Comparison of ENCODE assay signal across 11 mouse cellular contexts in genomic region chr4:125502861-125503260, GRCm38 (mm10). TPM values are rescaled to one million over a fixed set of nuclear protein-coding genes. Genes with fewer than 3 reads are reported as not detected.
DNase-seq lines count a peak whose midpoint lies in the region; ATAC-seq lines count a peak whose summit lies in the region.
"Had no signal": no experiment of that assay in that cellular context is flagged by ENCODE, and none has a peak within 500 bp of the region (broad histone marks: within the 10 kb centered on the region; RNA-seq: fewer than 3 reads in every experiment).

No protein-coding gene starts in this region.

- no peaks in the 10 kb centered on the region for H3K9me3 ChIP-seq in hindbrain, embryonic 10.5 days
- no peaks in the 10 kb centered on the region for H3K9me3 ChIP-seq in hindbrain, embryonic 14.5 days (ENCODE audit: control insufficient read depth, low read length)
- H3K9me3 ChIP-seq: heart, embryonic 15.5 days; limb, embryonic 15.5 days; midbrain, embryonic 12.5 days had no signal

- H3K4me3 ChIP-seq in hindbrain, embryonic 10.5 days = no peak overlapping the region
- H3K4me3 ChIP-seq in hindbrain, embryonic 14.5 days (replicated peaks; ENCODE audit: low read length) = no peak overlapping the region
- H3K4me3 ChIP-seq: heart, embryonic 15.5 days; limb, embryonic 15.5 days; midbrain, embryonic 12.5 days had no signal

- no peak overlapping the region for H3K27ac ChIP-seq in hindbrain, embryonic 10.5 days
- H3K27ac ChIP-seq in hindbrain, embryonic 14.5 days = no peak overlapping the region
- H3K27ac ChIP-seq: heart, embryonic 15.5 days; limb, embryonic 15.5 days; midbrain, embryonic 12.5 days had no signal

- H3K4me1 ChIP-seq in hindbrain, embryonic 10.5 days (replicated peaks) = peaks cover 34% of the 10 kb centered on the region
- peaks cover 14% of the 10 kb centered on the region for H3K4me1 ChIP-seq in hindbrain, embryonic 14.5 days (replicated peaks; ENCODE audit: control insufficient read depth, insufficient read depth, low read length)
- H3K4me1 ChIP-seq: heart, embryonic 15.5 days; limb, embryonic 15.5 days had no signal

- H3K4me2 ChIP-seq in hindbrain, embryonic 14.5 days (replicated peaks) = no peak overlapping the region
- H3K4me2 ChIP-seq: heart, embryonic 15.5 days; limb, embryonic 15.5 days; midbrain, embryonic 12.5 days had no signal

- H3K27me3 ChIP-seq in hindbrain, embryonic 10.5 days (ENCODE audit: insufficient read depth, poor library complexity, severe bottlenecking) = peaks cover 33% of the 10 kb centered on the region
- peaks cover 3% of the 10 kb centered on the region for H3K27me3 ChIP-seq in hindbrain, embryonic 14.5 days (ENCODE audit: control insufficient read depth, insufficient read depth, low read length)

- ATAC-seq in hindbrain, embryonic 14.5 days (ENCODE audit: low FRiP score) = no peak
- no peak for ATAC-seq in CD4-positive, CD25-positive, alpha-beta regulatory T cell, adult 4 months

- no peaks in the 10 kb centered on the region for H3K36me3 ChIP-seq in hindbrain, embryonic 10.5 days
- H3K36me3 ChIP-seq in hindbrain, embryonic 14.5 days (replicated peaks; ENCODE audit: control insufficient read depth, insufficient read depth) = no peaks in the 10 kb centered on the region
- H3K36me3 ChIP-seq: heart, embryonic 15.5 days; limb, embryonic 15.5 days; midbrain, embryonic 12.5 days had no signal

- WGBS in hindbrain, embryonic 10.5 days = 53% methylated on average over 8 of the region's 8 CpGs
- 61% methylated on average over 8 of the region's 8 CpGs for WGBS in hindbrain, embryonic 14.5 days

- H3K9ac ChIP-seq in hindbrain, embryonic 14.5 days = no peak overlapping the region
- H3K9ac ChIP-seq: heart, embryonic 15.5 days; limb, embryonic 15.5 days; midbrain, embryonic 12.5 days had no signal

- peak; percentile 66 for DNase-seq in hindbrain, embryonic 10.5 days (ENCODE audit: low spot score)
- DNase-seq in hindbrain, embryonic 14.5 days (ENCODE audit: low spot score) = no peak
- peak; percentile 19 for DNase-seq in thymus, postnatal 14 days
- no peak for DNase-seq in thymus, postnatal 0 days (ENCODE audit: low spot score)
- peak; percentile 67 for DNase-seq in embryo, embryonic 9.5 days (ENCODE audit: extremely low spot score)
- peak; percentile 55 for DNase-seq in yolk sac, embryonic 10.5 days (ENCODE audit: low spot score)
- DNase-seq: cerebellum, postnatal 14 days had no signal

RNA-seq across cellular contexts. Expression of gene Grik3, which starts 12.4 kb away (rescaled TPM):
- 0.80 and 1.1 TPM in 2 replicates for polyA plus RNA-seq in hindbrain, embryonic 10.5 days (2016; fragmentation: Nextera tagmentation; extraction: Ambion mirVana)
- 5.9 and 6.0 TPM in 2 replicates for polyA plus RNA-seq in hindbrain, embryonic 14.5 days (2014; fragmentation: Nextera tagmentation; extraction: Ambion mirVana)
- polyA plus RNA-seq in thymus, postnatal 0 days (2015; fragmentation: Nextera tagmentation; extraction: Ambion mirVana) = 0.03 TPM in 1 of 2 replicates, not detected in the other
- not detected for polyA plus RNA-seq in CD4-positive, CD25-positive, alpha-beta regulatory T cell, adult 4 months (2017; shearing (Covaris generic))

Comparison
In these comparisons a context has a peak if more than half of its experiments do, and no peak if none do; other contexts are left out.
1. DNase-seq: peak in hindbrain, embryonic 10.5 days (single experiment), thymus, postnatal 14 days (single experiment), embryo, embryonic 9.5 days (single experiment) and yolk sac, embryonic 10.5 days (single experiment); none in hindbrain, embryonic 14.5 days (single experiment) and thymus, postnatal 0 days (single experiment).